Mouse (Mus musculus): ENCODE measurements around the gene Sema4d. TPM values are rescaled to one million over a fixed set of nuclear protein-coding genes. Genes with fewer than 3 reads are reported as not detected.

Gene Sema4d
- total and polyA plus RNA-seq, 3 experiments, result 12.8 to 67.1 (median 16.7) TPM

- Histone ChIP-seq H3K4me3 (replicated peaks in 1 of 3; ENCODE audit: low read depth in 2 of 3, low read length in 2 of 3, poor library complexity in 1 of 3) (no peak overlapping the region), H3K27ac (ENCODE audit: insufficient read depth, low read depth) (no peak overlapping the region), H3K4me1 (ENCODE audit: control insufficient read depth in 1 of 2, insufficient read depth in 2 of 2) (peaks cover 18 to 44% of the 10 kb centered on the region in 2 experiments), H3K79me2 (replicated peaks; ENCODE audit: control insufficient read depth, extremely low read depth, insufficient read depth, poor library complexity, severe bottlenecking) (peaks cover 7% of the 10 kb centered on the region; the same call in 1 of the 2 replicates), H3K27me3 (replicated peaks) (no peaks in the 10 kb centered on the region), H3K9me3 (replicated peaks; ENCODE audit: low read length) (no peaks in the 10 kb centered on the region), H3K36me3 (replicated peaks in 1 of 2; ENCODE audit: control insufficient read depth in 1 of 2, insufficient read depth in 1 of 2, low read length in 1 of 2) (peaks cover 15 to 87% of the 10 kb centered on the region in 2 experiments), H3K4me2 (ENCODE audit: insufficient read depth, low read depth, poor library complexity, severe bottlenecking) (no peak overlapping the region), H3K9ac (ENCODE audit: insufficient read depth, low read depth) (no peak overlapping the region)
- dilution Hi-C loops (cut with MboI; ENCODE audit: extremely low pct_ligation_motif_present, extremely low pct_unique_long_range_greater_than_20kb, low sequenced_read_pairs), result no loop called here
- in situ Hi-C loops (cut with MboI; ENCODE audit: low pct_ligation_motif_present, low pct_unique_long_range_greater_than_20kb, low sequenced_read_pairs), result no loop called here
- TF ChIP-seq CTCF (conservative IDR thresholded peaks at IDR 0.05 in 1 of 2, IDR thresholded peaks at IDR 0.05 in 1 of 2; ENCODE audit: low read depth in 2 of 2, low read length in 2 of 2), result no peak
- no peak for TF ChIP-seq CHD1 (IDR thresholded peaks at IDR 0.05; ENCODE audit: low read depth, low read length)
- no peak for TF ChIP-seq ZC3H11A (IDR thresholded peaks at IDR 0.05; ENCODE audit: low read depth, low read length)
- TF ChIP-seq ZNF384 (IDR thresholded peaks at IDR 0.05; ENCODE audit: low read depth, low read length), result no peak
- TF ChIP-seq POLR2AphosphoS2 (IDR thresholded peaks at IDR 0.05; ENCODE audit: low read depth, low read length), result no peak
- no peak for TF ChIP-seq MXI1 (IDR thresholded peaks at IDR 0.05; ENCODE audit: low read depth, low read length)
- no peak for TF ChIP-seq MAFK (IDR thresholded peaks at IDR 0.05; ENCODE audit: insufficient replicate concordance, low read length)
- no peak for TF ChIP-seq MAZ (IDR thresholded peaks at IDR 0.05; ENCODE audit: low read depth, low read length)
- TF ChIP-seq RCOR1 (conservative IDR thresholded peaks at IDR 0.05; ENCODE audit: low read depth, low read length), result no peak
- TF ChIP-seq GABPA (IDR thresholded peaks at IDR 0.05; ENCODE audit: insufficient replicate concordance, low read depth, low read length), result no peak
- TF ChIP-seq MAX (IDR thresholded peaks at IDR 0.05; ENCODE audit: low read length), result no peak
- no peak for TF ChIP-seq TBP (conservative IDR thresholded peaks at IDR 0.05; ENCODE audit: low read depth, low read length)
- no peak for TF ChIP-seq JUND (conservative IDR thresholded peaks at IDR 0.05; ENCODE audit: low read depth, low read length)
- no peak for TF ChIP-seq ZKSCAN1 (IDR thresholded peaks at IDR 0.05; ENCODE audit: borderline replicate concordance, low read depth, low read length)
- TF ChIP-seq POLR2A (IDR thresholded peaks at IDR 0.05; ENCODE audit: low read depth, low read length), result no peak
- no peak for TF ChIP-seq MEF2A (IDR thresholded peaks at IDR 0.05; ENCODE audit: borderline replicate concordance, low read depth, low read length)
- no peak for TF ChIP-seq MYC (IDR thresholded peaks at IDR 0.05; ENCODE audit: low read depth, low read length)
- no peak for DNase-seq (ENCODE audit: extremely low read depth)
Observed at GRCm38 (mm10) chr13:51777048-51777737, 16.4 kb downstream of the Sema4d start.

GRCm38 (mm10) chr13:51776160-51776737 lies 17.3 kb downstream of the Sema4d start:
- Histone ChIP-seq H3K4me1 (ENCODE audit: control insufficient read depth in 1 of 2, insufficient read depth in 2 of 2) (peaks cover 10 to 35% of the 10 kb centered on the region in 2 experiments), H3K4me2 (ENCODE audit: insufficient read depth, low read depth, poor library complexity, severe bottlenecking) (no peak overlapping the region)

More at GRCm38 (mm10) chr13:51776160-51776737, 17.3 kb downstream of the Sema4d start:
- H3K9ac ChIP-seq (ENCODE audit: insufficient read depth, low read depth), result no peak overlapping the region
- in situ Hi-C loops (cut with MboI; ENCODE audit: low pct_ligation_motif_present, low pct_unique_long_range_greater_than_20kb, low sequenced_read_pairs) (no loop called here), dilution Hi-C loops (cut with MboI; ENCODE audit: extremely low pct_ligation_motif_present, extremely low pct_unique_long_range_greater_than_20kb, low sequenced_read_pairs) (no loop called here)
- H3K36me3 ChIP-seq (replicated peaks in 1 of 2; ENCODE audit: control insufficient read depth in 1 of 2, insufficient read depth in 1 of 2, low read length in 1 of 2), result peaks cover 15 to 89% of the 10 kb centered on the region in 2 experiments
- no peak overlapping the region for H3K4me3 ChIP-seq (replicated peaks in 1 of 3; ENCODE audit: low read depth in 2 of 3, low read length in 2 of 3, poor library complexity in 1 of 3)
- no peak overlapping the region for H3K27ac ChIP-seq (ENCODE audit: insufficient read depth, low read depth)
- H3K9me3 ChIP-seq (replicated peaks; ENCODE audit: low read length), result no peaks in the 10 kb centered on the region
- no peak for DNase-seq (ENCODE audit: extremely low read depth)
- TF ChIP-seq RAD21 (IDR thresholded peaks at IDR 0.05; ENCODE audit: low read depth, low read length), result no peak
- no peak for TF ChIP-seq CTCF (conservative IDR thresholded peaks at IDR 0.05 in 1 of 2, IDR thresholded peaks at IDR 0.05 in 1 of 2; ENCODE audit: low read depth in 2 of 2, low read length in 2 of 2)
- TF ChIP-seq GABPA (IDR thresholded peaks at IDR 0.05; ENCODE audit: insufficient replicate concordance, low read depth, low read length), result no peak
- TF ChIP-seq NRF1 (IDR thresholded peaks at IDR 0.05; ENCODE audit: low read depth, low read length), result no peak
- H3K27me3 ChIP-seq (replicated peaks), result no peaks in the 10 kb centered on the region
- peaks cover 2% of the 10 kb centered on the region; the same call in 1 of the 2 replicates for H3K79me2 ChIP-seq (replicated peaks; ENCODE audit: control insufficient read depth, extremely low read depth, insufficient read depth, poor library complexity, severe bottlenecking)

Data from CH12.LX (cell line).